Mouse (Mus musculus): ENCODE measurements around the gene Agbl2.

DNA sequence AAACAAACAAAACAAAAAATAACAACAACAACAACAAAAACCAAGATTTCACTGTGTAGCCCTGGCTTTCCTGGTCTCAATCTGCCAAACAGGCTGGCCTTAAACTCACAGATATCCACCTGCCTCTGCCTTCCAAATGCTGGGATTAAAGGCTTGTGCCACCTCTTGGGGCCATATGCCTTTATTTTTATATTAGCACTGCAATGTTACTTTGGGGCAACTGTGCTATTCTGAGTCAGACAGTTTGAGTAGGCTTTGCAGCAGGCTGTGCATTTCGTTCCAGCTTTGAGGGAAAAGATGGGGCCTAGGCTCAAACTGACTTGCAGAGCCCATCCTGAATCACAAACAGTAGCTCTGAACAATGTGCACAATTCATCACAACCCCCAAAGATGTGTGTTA, 61.1 kb downstream of the Agbl2 start:
- TF ChIP-seq CTCF (IDR thresholded peaks at IDR 0.05; ENCODE audit: extremely low read depth, insufficient read depth, insufficient read length, insufficient replicate concordance) (no peak), POLR2A (IDR thresholded peaks at IDR 0.05; ENCODE audit: low read depth, low read length) (no peak)

Measured in spleen, adult 2 months (tissue).